Mouse (Mus musculus) T-helper 2 cell (primary cell): ENCODE data around the gene Prrt4.

Experiments
- in situ Hi-C: fragments of 300-600 bp; cut with MboI, MseI; formaldehyde crosslinking; loops from one replicate; pipeline ENCODE4 v1.15.1; 2025; ENCODE audit warnings: high pct_unique_total_duplicates

Gene Prrt4

GRCm38 (mm10) chr6:29150001-29150400 is 29.4 kb downstream of the Prrt4 start:
- in situ Hi-C loops = no loop called here

- in situ Hi-C loops = loop anchor here (10.0 kb wide), 1 partner anchor 1417 kb away; the partner anchor contains the start of gene Cpa4
Measured at GRCm38 (mm10) chr6:29147407-29148010, 31.9 kb downstream of the Prrt4 start.

- in situ Hi-C loops = loop anchor here (10.0 kb wide), 1 partner anchor 1418 kb away; the partner anchor contains the start of gene Cpa4
Measured at GRCm38 (mm10) chr6:29146641-29147040, 32.7 kb downstream of the Prrt4 start.

GRCm38 (mm10) chr6:29145456-29146307 is 33.7 kb downstream of the Prrt4 start:
- in situ Hi-C loops = loop anchor here (10.0 kb wide), 1 partner anchor 1419 kb away; the partner anchor contains the start of gene Cpa4

- in situ Hi-C loops = loop anchor here (10.0 kb wide), 1 partner anchor 1420 kb away; the partner anchor contains the start of gene Cpa4
Measured at GRCm38 (mm10) chr6:29144971-29145370, 34.4 kb downstream of the Prrt4 start.

GRCm38 (mm10) chr6:29143608-29144007 is 35.8 kb downstream of the Prrt4 start:
- in situ Hi-C loops = loop anchor here (10.0 kb wide), 1 partner anchor 1421 kb away; the partner anchor contains the start of gene Cpa4

- in situ Hi-C loops = no loop called here
Measured at GRCm38 (mm10) chr6:29137441-29137840, 41.9 kb downstream of the Prrt4 start.

GRCm38 (mm10) chr6:29133100-29133499 is 46.3 kb downstream of the Prrt4 start:
- in situ Hi-C loops = no loop called here

GRCm38 (mm10) chr6:29126878-29127426 is 52.4 kb downstream of the Prrt4 start:
- in situ Hi-C loops = no loop called here

- in situ Hi-C loops = no loop called here
Measured at GRCm38 (mm10) chr6:29119990-29120389, 59.4 kb downstream of the Prrt4 start.
